Mouse (Mus musculus) liver, adult 2 months (tissue): Measurements from ENCODE around the gene Setd6.

Experiments
- CTCF ChIP-seq: fragments of 200-500 bp; IDR thresholded peaks from 2 replicates; pipeline ENCODE4 v1.5.1; 2011; ENCODE audit warnings: low read depth, low read length, control low read depth
- POLR2A ChIP-seq: fragments of 200-500 bp; IDR thresholded peaks from 2 replicates; pipeline ENCODE4 v1.6.1; 2011; ENCODE audit warnings: low read length, control low read depth; ENCODE audit not compliant: insufficient read depth; ENCODE audit errors: extremely low read depth

- TF ChIP-seq POLR2A, result no peak
- TF ChIP-seq CTCF, result no peak
Measured at GRCm38 (mm10) chr8:95696661-95697060, 19.0 kb upstream of the Setd6 start.
